Mouse (Mus musculus): ENCODE data around the gene Rps21.

Gene Rps21

DNA sequence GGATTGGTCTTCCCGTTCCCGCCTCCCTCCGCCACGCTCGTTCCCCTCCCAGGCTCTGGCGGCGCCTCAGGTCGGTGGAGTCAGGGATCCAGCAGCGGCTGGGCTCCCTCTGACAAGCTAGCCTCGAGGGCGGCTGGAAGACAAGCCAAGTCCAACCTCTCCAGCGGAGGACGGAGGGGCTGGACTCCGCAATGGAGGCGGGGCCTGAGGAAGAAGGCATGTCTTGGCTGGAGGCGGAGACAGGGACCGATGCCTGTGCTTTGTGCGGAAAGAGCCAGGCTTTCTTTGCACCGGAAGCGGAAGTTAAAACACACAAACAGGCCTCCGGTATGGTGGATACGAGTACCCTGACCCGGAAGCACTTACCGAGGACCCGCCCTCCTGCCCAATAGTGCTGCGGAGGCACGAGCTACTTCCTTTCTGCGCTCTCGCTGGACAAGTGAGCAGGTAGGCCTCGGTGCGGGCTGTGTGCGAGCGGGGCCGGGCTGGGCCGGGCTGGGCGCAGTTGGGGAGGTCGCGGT is at the start of gene Rps21:
Gene Rps21, plus strand, starts transcription at position 377 of the 521 bp plus-strand sequence.
- DNase-seq (ENCODE audit: low spot score in 2 of 2), result peak; percentile 95 to 98

DNA sequence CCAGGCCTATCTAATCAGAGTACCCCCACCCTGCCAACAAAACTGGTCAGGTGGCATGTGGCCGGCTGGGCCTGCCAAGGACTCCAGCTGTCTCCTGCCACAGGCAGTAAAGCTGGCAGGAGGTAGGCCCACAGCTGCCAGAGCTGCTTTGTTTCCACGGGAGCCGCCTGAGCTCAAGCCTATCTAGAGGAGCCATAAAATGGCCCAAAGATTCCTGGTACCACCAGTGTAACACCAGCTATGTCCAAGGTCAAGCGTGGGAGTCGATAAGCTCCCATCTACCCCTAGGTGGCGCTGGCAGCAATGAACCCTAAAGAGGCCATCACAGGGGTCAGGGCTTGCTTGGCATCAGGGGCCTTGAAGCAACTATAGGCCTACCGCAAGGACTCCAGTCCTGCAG is 49.3 kb upstream of the Rps21 start:
- no peak for DNase-seq (ENCODE audit: low spot score in 2 of 2)

GRCm38 (mm10) chr2:180208976-180209375 is 48.2 kb upstream of the Rps21 start:
- no peak for DNase-seq (ENCODE audit: low spot score in 2 of 2)

- DNase-seq (ENCODE audit: low spot score in 2 of 2), result no peak
Observed at GRCm38 (mm10) chr2:180212255-180212654, 44.9 kb upstream of the Rps21 start.

DNA sequence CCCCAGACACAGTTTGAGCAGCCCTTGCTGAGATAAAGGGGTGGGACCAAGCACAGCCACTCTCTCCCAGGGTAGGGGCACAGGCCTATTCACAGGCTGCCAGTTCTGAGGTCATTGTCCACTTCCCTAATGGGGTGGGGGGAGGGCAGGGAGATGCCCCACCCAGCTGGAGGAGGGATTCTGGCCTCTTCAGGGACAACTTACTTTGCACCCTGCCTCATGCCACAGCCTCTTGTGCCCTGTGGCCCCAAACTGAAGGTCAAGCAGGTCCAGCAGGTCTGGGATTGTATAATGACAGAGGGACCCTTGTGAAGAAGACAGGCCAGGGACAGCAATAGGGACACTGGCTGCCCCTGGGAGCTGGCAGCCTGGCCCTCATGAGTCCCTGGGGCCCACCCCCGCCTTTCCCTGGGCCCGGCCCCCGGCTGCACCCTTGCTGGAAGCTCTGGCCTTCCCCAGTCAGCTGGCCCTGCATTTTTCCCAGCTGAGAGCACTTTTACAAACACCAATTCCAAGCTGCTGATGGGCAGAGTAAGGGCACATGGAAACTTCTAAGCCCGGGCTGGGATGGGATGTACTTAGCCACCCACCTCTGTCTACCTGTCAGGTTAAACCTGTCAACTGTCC is 42.7 kb upstream of the Rps21 start:
- no peak for DNase-seq (ENCODE audit: low spot score in 2 of 2)

GRCm38 (mm10) chr2:180215011-180215461 is 42.1 kb upstream of the Rps21 start:
- no peak for DNase-seq (ENCODE audit: low spot score in 2 of 2)

GRCm38 (mm10) chr2:180215951-180216350 is 41.2 kb upstream of the Rps21 start:
- no peak for DNase-seq (ENCODE audit: low spot score in 2 of 2)

DNA sequence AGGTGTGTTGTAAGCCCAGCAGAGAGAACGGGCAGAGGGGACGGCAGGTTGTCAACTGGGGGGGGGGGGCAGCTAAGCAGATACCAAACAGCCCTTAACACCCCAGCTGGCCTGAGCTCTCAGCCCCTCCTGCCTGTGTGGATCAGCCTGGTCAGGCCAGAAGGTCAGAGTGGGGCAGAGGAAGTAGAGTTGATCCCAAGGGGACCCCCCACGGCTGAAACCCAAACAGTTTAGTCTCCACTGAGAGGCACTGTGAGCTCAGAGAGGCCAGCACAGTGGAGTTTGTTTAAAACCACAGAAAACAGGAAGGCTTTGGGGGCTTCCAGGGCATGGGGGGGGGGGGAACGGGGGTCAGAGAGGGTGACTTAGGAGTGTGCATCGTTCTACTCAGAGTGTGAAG is 40.3 kb upstream of the Rps21 start:
- DNase-seq (ENCODE audit: low spot score in 2 of 2), result no peak

- no peak for DNase-seq (ENCODE audit: low spot score in 2 of 2)
Observed at GRCm38 (mm10) chr2:180217587-180217986, 39.6 kb upstream of the Rps21 start.

DNA sequence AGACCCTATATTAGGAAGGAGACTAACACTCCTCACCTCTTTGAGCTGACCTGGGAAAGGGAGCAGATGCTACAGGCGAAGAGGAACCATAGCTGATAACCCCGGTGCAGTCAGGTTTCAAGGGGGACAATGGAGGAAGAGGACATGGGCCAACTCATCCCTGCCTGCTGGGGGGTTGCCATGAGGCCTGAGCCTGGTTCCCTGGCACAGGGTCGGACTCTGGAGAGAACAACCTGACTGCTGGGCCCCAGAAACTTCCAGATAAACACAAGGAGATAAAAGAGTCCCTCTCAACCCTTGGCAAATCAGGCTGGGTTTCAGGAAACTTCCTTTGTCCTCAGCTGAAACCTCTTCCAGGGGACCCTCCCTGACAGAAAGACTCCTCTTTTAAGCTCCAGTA is 38.9 kb upstream of the Rps21 start:
- no peak for DNase-seq (ENCODE audit: low spot score in 2 of 2)

DNA sequence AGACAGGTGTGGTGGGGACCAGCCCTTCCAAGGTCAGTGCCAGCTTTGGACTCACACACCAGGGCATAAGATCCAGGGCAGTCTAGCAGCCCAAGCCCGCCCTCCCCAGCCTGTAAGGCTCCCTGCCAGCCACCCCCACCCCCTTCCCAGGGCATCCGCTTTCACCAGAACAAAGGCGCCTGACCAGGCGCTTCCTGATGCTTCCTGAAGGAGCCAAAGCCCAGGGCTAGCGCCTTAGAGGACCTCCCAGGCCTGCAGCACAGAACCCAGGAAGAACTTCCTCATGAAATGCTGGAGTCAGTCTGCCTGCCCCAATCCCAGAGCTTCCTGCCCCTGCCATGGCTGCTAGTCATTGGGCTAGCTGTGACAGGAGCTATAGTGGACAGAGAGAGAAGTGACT is 38.5 kb upstream of the Rps21 start:
- no peak for DNase-seq (ENCODE audit: low spot score in 2 of 2)

GRCm38 (mm10) chr2:180219145-180219943 is 37.8 kb upstream of the Rps21 start:
- DNase-seq (ENCODE audit: low spot score in 2 of 2), result no peak

DNA sequence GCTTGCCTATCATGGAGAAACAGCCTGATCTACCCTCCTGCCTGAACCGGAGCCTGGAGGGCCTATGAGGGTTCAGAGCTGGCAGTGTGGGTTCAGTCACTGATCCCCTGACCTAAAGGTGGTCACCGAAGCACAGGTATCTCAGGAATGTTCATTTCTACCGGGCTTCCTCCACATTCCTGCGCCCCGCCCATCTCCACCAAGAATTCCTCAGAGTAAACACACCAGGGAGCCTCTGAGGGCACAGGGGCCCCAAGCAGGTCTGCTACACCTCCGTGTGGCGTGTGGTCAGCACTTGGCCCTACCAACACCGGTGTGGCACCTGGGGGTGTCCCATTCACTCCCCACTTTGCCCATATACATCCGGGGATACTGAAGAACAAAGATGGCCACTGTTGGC is 37.0 kb upstream of the Rps21 start:
- no peak for DNase-seq (ENCODE audit: low spot score in 2 of 2)

GRCm38 (mm10) chr2:180221051-180221450 is 36.1 kb upstream of the Rps21 start:
- DNase-seq (ENCODE audit: low spot score in 2 of 2), result no peak

- DNase-seq (ENCODE audit: low spot score in 2 of 2), result no peak
Observed at GRCm38 (mm10) chr2:180222250-180222649, 34.9 kb upstream of the Rps21 start.

DNA sequence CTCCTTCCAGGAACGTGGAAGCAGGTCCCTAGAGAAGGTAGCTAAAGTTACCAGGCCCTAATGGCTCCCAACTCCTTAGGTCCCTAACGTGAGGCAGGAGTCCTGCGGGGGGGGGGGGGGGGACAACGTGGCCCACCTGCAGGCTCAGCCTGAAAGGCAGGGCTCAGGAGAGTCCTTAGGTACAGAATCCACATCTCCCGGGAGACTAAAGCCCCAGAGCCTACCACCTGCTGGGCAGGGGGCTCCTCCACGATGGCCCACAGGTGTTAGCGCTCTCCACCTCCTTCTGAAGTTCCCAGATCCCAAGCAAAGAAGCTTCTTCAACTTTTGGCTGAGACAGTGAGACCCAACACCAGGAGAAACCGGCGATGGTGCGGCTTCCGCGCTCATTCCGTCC is 32.5 kb upstream of the Rps21 start:
- no peak for DNase-seq (ENCODE audit: low spot score in 2 of 2)

DNA sequence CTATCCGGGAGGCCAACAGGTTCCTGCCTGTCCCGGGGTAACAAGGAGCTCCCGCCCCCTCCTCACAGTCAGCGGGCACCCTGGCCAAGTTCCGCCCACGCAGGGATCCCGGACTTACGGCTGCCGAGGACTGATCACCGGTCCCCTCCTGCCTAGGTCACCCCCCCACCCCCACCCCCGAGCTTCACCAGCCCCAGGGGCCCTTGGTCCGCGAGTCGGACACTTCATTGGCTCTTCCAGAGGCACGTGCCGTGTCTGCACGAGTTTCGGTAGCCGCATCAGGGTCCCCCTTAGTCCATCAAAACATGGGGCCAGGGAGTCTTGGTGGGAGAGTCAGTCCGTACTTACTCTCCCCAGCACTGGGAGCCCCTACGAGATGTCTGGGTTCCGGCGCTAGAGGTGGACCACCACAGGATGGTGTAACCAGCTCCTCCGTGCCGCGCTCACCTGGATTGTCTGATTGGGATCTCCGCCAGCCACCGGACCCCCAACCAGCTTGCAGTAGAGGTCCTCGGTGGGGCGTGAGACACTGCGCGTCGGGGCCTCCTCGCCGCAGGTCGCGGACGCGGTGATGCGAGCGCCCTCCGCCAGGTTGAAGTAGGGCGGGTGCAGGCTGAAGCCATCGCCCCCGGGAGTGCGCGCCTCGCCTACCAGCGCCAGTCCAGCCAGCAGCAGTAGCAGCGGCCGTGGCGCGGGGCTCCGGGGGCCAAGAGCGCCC is 32.0 kb upstream of the Rps21 start:
- no peak for DNase-seq (ENCODE audit: low spot score in 2 of 2)

GRCm38 (mm10) chr2:180225762-180226378 is 31.3 kb upstream of the Rps21 start, which contains the start of gene Lama5:
TSS of gene Lama5 (minus strand) at chr2:180225859.
- peak in 1 of 2 experiments; percentile 14 for DNase-seq (ENCODE audit: low spot score in 2 of 2)

GRCm38 (mm10) chr2:180227262-180228059 is 29.7 kb upstream of the Rps21 start:
- peak; percentile 18 to 66 for DNase-seq (ENCODE audit: low spot score in 2 of 2)

GRCm38 (mm10) chr2:180228060-180228458 is 29.1 kb upstream of the Rps21 start:
- no peak for DNase-seq (ENCODE audit: low spot score in 2 of 2)

DNA sequence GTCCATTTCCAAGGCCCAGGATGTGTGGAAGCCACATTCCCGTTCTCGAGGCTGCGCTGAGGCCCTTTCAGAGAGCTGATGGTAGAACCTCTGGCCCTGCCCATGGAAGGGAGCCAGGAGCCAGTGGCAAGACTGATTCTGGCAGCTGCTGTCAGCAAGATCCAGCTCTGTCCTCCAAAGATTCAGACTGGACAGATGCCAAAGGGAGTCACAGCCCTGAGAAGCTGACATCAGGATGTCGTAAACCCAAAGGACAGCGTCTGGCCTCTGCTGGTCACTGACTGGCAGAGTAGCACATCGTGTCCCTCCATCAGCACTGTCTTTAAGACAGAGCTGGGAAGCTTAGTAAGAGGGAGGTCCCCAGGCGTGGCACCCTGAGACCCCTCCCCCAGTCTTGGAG is 28.6 kb upstream of the Rps21 start:
- no peak for DNase-seq (ENCODE audit: low spot score in 2 of 2)

All from thymus, postnatal 10 days (tissue).